Mouse (Mus musculus): ENCODE results near the gene Cacng3. TPM values are rescaled to one million over a fixed set of nuclear protein-coding genes. Genes with fewer than 3 reads are reported as not detected.

The Cacng3 gene
- polyA plus RNA-seq, 1 experiment: not detected

DNA sequence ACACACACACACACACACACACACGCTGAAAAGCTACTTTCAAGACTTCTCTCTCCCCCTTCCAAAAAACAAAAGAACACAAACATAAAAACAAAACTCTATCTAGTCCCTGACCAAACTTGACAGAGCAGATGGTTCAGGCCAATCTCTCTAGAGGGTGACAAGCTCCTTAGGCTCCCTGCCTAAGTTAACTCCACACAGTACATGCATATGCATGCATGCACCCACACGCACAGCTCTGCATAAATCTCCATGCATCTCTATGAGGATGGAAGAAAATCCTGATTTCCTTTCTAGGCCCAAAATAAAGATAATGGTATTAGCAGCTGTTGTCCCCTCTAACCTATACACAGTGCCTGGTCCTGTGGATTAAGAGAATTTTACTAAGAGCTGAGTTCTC, 70.4 kb downstream of the Cacng3 start:
- Histone ChIP-seq H3K4me3 (ENCODE audit: insufficient read depth, poor library complexity, severe bottlenecking) (no peak overlapping the region), H3K27me3 (ENCODE audit: control insufficient read depth, insufficient read depth, insufficient read length) (no peaks in the 10 kb centered on the region), H3K36me3 (ENCODE audit: control insufficient read depth, insufficient read depth) (no peaks in the 10 kb centered on the region), H3K79me3 (ENCODE audit: low read depth) (no peaks in the 10 kb centered on the region), H3ac (ENCODE audit: control insufficient read depth, insufficient read length, low read depth) (no peak overlapping the region), H3K79me2 (ENCODE audit: control insufficient read depth, insufficient read depth) (no peaks in the 10 kb centered on the region)
- TF ChIP-seq MYOG (IDR thresholded peaks at IDR 0.05; ENCODE audit: control insufficient read depth, extremely low read depth, insufficient read length): no peak
- no peak for TF ChIP-seq CEBPB (IDR thresholded peaks at IDR 0.05; ENCODE audit: low read depth)
- TF ChIP-seq MYOD1 (IDR thresholded peaks at IDR 0.05; ENCODE audit: control insufficient read depth, insufficient read length, low read depth): no peak
- no peak for TF ChIP-seq FOSL1 (IDR thresholded peaks at IDR 0.05; ENCODE audit: insufficient read depth, low read length, poor library complexity, severe bottlenecking)
- no peak for TF ChIP-seq CTCF (IDR thresholded peaks at IDR 0.05; ENCODE audit: control insufficient read depth, insufficient read depth, insufficient read length)
- TF ChIP-seq USF1 (IDR thresholded peaks at IDR 0.05; ENCODE audit: low read depth): no peak
- no peak for TF ChIP-seq MAX (IDR thresholded peaks at IDR 0.05)

DNA sequence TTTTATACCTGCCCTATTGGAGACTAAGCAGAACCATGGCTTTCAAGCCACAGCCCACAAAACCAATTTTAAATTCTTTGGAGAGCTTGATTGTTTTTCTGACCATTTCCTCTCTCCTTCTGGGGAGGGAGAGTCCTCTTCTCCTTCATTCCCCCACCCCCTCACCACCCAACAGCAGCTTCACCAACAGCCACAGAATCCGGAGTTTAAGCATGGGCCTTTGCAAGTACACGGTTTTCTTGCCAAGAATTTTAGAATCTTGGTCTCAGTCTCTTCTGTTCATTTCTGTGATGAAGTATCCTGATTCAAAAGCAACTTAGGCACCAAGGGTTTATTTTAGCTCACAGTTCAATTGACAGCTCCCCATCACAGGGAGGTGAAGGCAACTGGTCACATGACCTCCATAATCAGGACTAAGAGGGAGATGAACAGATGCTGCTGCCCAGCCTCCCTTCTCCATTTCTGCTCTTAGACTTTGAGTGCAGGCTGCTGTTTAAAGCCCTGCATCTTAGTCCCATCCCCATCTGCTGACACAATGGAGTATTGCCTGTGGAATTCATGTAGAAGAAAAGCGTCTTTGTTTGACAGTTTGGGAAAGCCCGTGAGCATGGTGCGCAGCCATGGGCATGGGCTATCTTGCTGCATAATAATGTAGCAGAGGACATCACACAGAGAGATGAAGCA, 85.8 kb downstream of the Cacng3 start:
- Histone ChIP-seq H3K79me2 (ENCODE audit: control insufficient read depth, insufficient read depth) (no peaks in the 10 kb centered on the region), H3K36me3 (ENCODE audit: control insufficient read depth, insufficient read depth) (no peaks in the 10 kb centered on the region), H3K27me3 (ENCODE audit: control insufficient read depth, insufficient read depth, insufficient read length) (no peaks in the 10 kb centered on the region), H3K4me3 (ENCODE audit: insufficient read depth, poor library complexity, severe bottlenecking) (no peak overlapping the region), H3K79me3 (ENCODE audit: low read depth) (no peaks in the 10 kb centered on the region), H3ac (ENCODE audit: control insufficient read depth, insufficient read length, low read depth) (no peak overlapping the region)
- no peak for TF ChIP-seq MYOG (IDR thresholded peaks at IDR 0.05; ENCODE audit: control insufficient read depth, extremely low read depth, insufficient read length)
- no peak for TF ChIP-seq FOSL1 (IDR thresholded peaks at IDR 0.05; ENCODE audit: insufficient read depth, low read length, poor library complexity, severe bottlenecking)
- no peak for TF ChIP-seq MYOD1 (IDR thresholded peaks at IDR 0.05; ENCODE audit: control insufficient read depth, insufficient read length, low read depth)
- TF ChIP-seq CTCF (IDR thresholded peaks at IDR 0.05; ENCODE audit: control insufficient read depth, insufficient read depth, insufficient read length): no peak
- no peak for TF ChIP-seq MAX (IDR thresholded peaks at IDR 0.05)

DNA sequence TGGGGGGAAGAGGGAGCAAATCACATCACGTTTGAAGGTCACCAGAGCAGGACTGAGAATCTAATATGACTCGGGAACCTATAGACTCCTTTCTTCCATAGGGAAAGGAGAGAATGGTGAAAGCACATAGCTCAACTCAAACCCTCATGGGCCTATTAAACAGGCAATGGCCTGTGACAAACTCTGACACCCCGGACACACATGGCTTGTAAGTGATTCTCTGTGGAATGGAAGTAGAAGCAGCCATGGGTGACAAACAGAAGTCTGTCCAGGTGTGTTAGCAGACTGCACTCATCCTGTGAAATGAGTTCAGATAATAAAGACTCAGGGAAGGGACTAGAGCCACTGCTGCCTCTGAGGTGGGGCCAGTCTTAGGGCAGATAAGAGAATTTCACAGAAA, 88.4 kb downstream of the Cacng3 start:
- no peak overlapping the region for H3ac ChIP-seq (ENCODE audit: control insufficient read depth, insufficient read length, low read depth)
- no peaks in the 10 kb centered on the region for H3K79me3 ChIP-seq (ENCODE audit: low read depth)
- no peak overlapping the region for H3K4me3 ChIP-seq (ENCODE audit: insufficient read depth, poor library complexity, severe bottlenecking)
- no peaks in the 10 kb centered on the region for H3K36me3 ChIP-seq (ENCODE audit: control insufficient read depth, insufficient read depth)
- no peak for TF ChIP-seq FOSL1 (IDR thresholded peaks at IDR 0.05; ENCODE audit: insufficient read depth, low read length, poor library complexity, severe bottlenecking)
- no peak for TF ChIP-seq USF1 (IDR thresholded peaks at IDR 0.05; ENCODE audit: low read depth)
- TF ChIP-seq CTCF (IDR thresholded peaks at IDR 0.05; ENCODE audit: control insufficient read depth, insufficient read depth, insufficient read length): no peak
- TF ChIP-seq MYOD1 (IDR thresholded peaks at IDR 0.05; ENCODE audit: control insufficient read depth, insufficient read length, low read depth): no peak
- no peaks in the 10 kb centered on the region for H3K27me3 ChIP-seq (ENCODE audit: control insufficient read depth, insufficient read depth, insufficient read length)
- no peaks in the 10 kb centered on the region for H3K79me2 ChIP-seq (ENCODE audit: control insufficient read depth, insufficient read depth)

DNA sequence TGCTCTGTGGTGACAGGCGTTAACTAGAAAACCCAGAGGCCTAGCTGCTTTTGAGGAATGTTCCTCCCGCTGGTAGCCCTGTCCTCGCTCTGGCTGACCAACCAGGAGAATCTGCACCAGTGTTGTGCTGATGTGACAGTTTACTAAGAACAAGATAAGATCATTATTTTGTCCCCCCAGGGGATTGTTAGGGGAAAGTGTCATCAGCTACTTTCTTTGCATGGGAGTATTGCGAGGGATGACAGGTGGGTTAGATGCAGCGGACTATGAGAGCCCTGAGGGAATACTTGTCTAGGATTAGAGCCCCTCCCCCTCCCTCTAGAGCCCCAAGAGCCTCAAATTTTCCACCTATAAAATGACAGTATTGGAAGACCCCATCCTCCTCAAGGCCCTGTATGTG, 94.2 kb downstream of the Cacng3 start:
- H3K79me2 ChIP-seq (ENCODE audit: control insufficient read depth, insufficient read depth): no peaks in the 10 kb centered on the region
- no peak overlapping the region for H3K4me3 ChIP-seq (ENCODE audit: insufficient read depth, poor library complexity, severe bottlenecking)
- H3K79me3 ChIP-seq (ENCODE audit: low read depth): no peaks in the 10 kb centered on the region
- H3K27me3 ChIP-seq (ENCODE audit: control insufficient read depth, insufficient read depth, insufficient read length): no peaks in the 10 kb centered on the region
- H3ac ChIP-seq (ENCODE audit: control insufficient read depth, insufficient read length, low read depth): no peak overlapping the region
- H3K36me3 ChIP-seq (ENCODE audit: control insufficient read depth, insufficient read depth): no peaks in the 10 kb centered on the region
- TF ChIP-seq FOSL1 (IDR thresholded peaks at IDR 0.05; ENCODE audit: insufficient read depth, low read length, poor library complexity, severe bottlenecking) (no peak), CTCF (IDR thresholded peaks at IDR 0.05; ENCODE audit: control insufficient read depth, insufficient read depth, insufficient read length) (no peak), MAX (IDR thresholded peaks at IDR 0.05) (no peak), USF1 (IDR thresholded peaks at IDR 0.05; ENCODE audit: low read depth) (no peak), CEBPB (IDR thresholded peaks at IDR 0.05; ENCODE audit: low read depth) (no peak)

DNA sequence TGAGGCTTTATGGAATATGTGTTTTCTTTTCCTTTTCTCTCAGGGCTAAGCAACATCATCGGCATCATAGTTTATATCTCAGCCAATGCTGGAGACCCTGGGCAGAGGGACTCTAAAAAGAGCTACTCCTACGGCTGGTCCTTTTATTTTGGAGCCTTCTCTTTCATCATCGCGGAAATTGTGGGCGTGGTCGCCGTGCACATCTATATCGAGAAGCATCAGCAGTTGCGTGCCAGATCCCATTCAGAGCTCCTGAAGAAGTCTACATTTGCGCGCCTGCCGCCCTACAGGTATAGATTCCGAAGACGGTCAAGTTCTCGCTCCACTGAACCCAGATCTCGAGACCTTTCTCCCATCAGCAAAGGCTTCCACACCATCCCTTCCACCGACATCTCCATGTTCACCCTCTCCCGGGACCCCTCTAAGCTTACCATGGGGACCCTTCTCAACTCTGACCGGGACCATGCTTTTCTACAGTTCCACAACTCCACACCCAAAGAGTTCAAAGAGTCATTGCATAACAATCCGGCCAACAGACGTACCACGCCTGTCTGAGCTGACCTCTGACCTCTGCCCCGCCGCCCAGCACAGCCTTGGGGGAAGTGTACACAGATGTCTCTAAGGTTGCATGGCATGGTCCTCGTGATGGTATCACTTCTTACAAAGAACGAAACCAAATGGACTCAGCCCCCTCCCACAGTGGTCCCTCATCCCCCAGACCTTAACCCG, 98.2 kb downstream of the Cacng3 start:
- no peaks in the 10 kb centered on the region for H3K79me2 ChIP-seq (ENCODE audit: control insufficient read depth, insufficient read depth)
- H3ac ChIP-seq (ENCODE audit: control insufficient read depth, insufficient read length, low read depth): no peak overlapping the region
- TF ChIP-seq MYOD1 (IDR thresholded peaks at IDR 0.05; ENCODE audit: control insufficient read depth, insufficient read length, low read depth) (no peak), CTCF (IDR thresholded peaks at IDR 0.05; ENCODE audit: control insufficient read depth, insufficient read depth, insufficient read length) (no peak), MAX (IDR thresholded peaks at IDR 0.05) (no peak), FOSL1 (IDR thresholded peaks at IDR 0.05; ENCODE audit: insufficient read depth, low read length, poor library complexity, severe bottlenecking) (no peak), CEBPB (IDR thresholded peaks at IDR 0.05; ENCODE audit: low read depth) (no peak), USF1 (IDR thresholded peaks at IDR 0.05; ENCODE audit: low read depth) (no peak), MYOG (IDR thresholded peaks at IDR 0.05; ENCODE audit: control insufficient read depth, extremely low read depth, insufficient read length) (no peak)
- H3K36me3 ChIP-seq (ENCODE audit: control insufficient read depth, insufficient read depth): no peaks in the 10 kb centered on the region
- no peaks in the 10 kb centered on the region for H3K79me3 ChIP-seq (ENCODE audit: low read depth)
- H3K4me3 ChIP-seq (ENCODE audit: insufficient read depth, poor library complexity, severe bottlenecking): no peak overlapping the region
- peaks cover 8% of the 10 kb centered on the region for H3K27me3 ChIP-seq (ENCODE audit: control insufficient read depth, insufficient read depth, insufficient read length)

Data from C2C12 (cell line).